Mouse (Mus musculus): Measurements from ENCODE around the gene Bik. TPM values are rescaled to one million over a fixed set of nuclear protein-coding genes. Genes with fewer than 3 reads are reported as not detected.

Gene Bik
- polyA plus RNA-seq, 1 experiment from 2014 or later = 1.5 TPM

Small RNA genes within 50 kb of the gene (microRNA-seq; reads per million reads assigned to microRNA genes)
- gene Gm24575 = not detected

Other genes with a start within 250 kb of the Bik start
- 33.6 and 37.3 TPM in 2 replicates for gene Arfgap3, start 176.6 kb upstream of the Bik start, polyA plus RNA-seq (2015; fragmentation: Nextera tagmentation; extraction: Ambion mirVana)
- 26.0 TPM in 2 replicates for gene Pacsin2, start 62.3 kb upstream of the Bik start, polyA plus RNA-seq (2015; fragmentation: Nextera tagmentation; extraction: Ambion mirVana)
- 69.8 and 79.8 TPM in 2 replicates for gene Ttll1, start 16.0 kb upstream of the Bik start, polyA plus RNA-seq (2015; fragmentation: Nextera tagmentation; extraction: Ambion mirVana)
- 12.2 and 14.7 TPM in 2 replicates for gene Tspo, start 36.7 kb downstream of the Bik start, polyA plus RNA-seq (2015; fragmentation: Nextera tagmentation; extraction: Ambion mirVana)
- 32.4 and 38.9 TPM in 2 replicates for gene Mcat, start 36.9 kb downstream of the Bik start, polyA plus RNA-seq (2015; fragmentation: Nextera tagmentation; extraction: Ambion mirVana)
- gene Ttll12, start 68.3 kb downstream of the Bik start, polyA plus RNA-seq (2015; fragmentation: Nextera tagmentation; extraction: Ambion mirVana) = 40.7 and 46.2 TPM in 2 replicates
- 10.7 and 13.0 TPM in 2 replicates for gene Scube1, start 198.2 kb downstream of the Bik start, polyA plus RNA-seq (2015; fragmentation: Nextera tagmentation; extraction: Ambion mirVana)

Measured in forebrain, embryonic 13.5 days (tissue).